ENCODE assay signal across 8 mouse cellular contexts in genomic region chr11:79224562-79225280, GRCm38 (mm10). TPM values are rescaled to one million over a fixed set of nuclear protein-coding genes. Genes with fewer than 3 reads are reported as not detected.
DNase-seq lines count a peak whose midpoint lies in the region; ATAC-seq and TF ChIP-seq lines count a peak whose summit lies in the region.

No protein-coding gene starts in this region.

- no peaks in the 10 kb centered on the region for H3K9me3 ChIP-seq in E14TG2a.4 (ENCODE audit: low read length)
- H3K9me3 ChIP-seq in forebrain, embryonic 12.5 days, result no peaks in the 10 kb centered on the region
- H3K9me3 ChIP-seq in heart, postnatal 0 days (replicated peaks; ENCODE audit: control insufficient read depth, low read length), result no peaks in the 10 kb centered on the region
- H3K9me3 ChIP-seq in neural tube, embryonic 14.5 days (ENCODE audit: control insufficient read depth, low read length), result no peaks in the 10 kb centered on the region

- TF ChIP-seq EP300 in heart, postnatal 0 days (IDR thresholded peaks at IDR 0.05; ENCODE audit: low read depth), result peak; percentile 74

- peak; percentile 68 for DNase-seq in c-Kit-positive CD71-positive TER-119-negative erythroid progenitor cells, embryonic 14.5 days (ENCODE audit: low read depth)
- DNase-seq in heart, postnatal 0 days (ENCODE audit: low spot score), result peak; percentile 96
- DNase-seq in layer of hippocampus, adult 11-12 months (ENCODE audit: low spot score), result peak; percentile 74
- peak; percentile 87 to 89 for DNase-seq in lung, adult 18-20 months
- DNase-seq in testis, postnatal 10 days (ENCODE audit: low spot score), result peak; percentile 95

- H3K27me3 ChIP-seq in E14TG2a.4 (ENCODE audit: insufficient read depth, low read length), result no peaks in the 10 kb centered on the region
- no peaks in the 10 kb centered on the region for H3K27me3 ChIP-seq in forebrain, embryonic 12.5 days
- no peaks in the 10 kb centered on the region for H3K27me3 ChIP-seq in heart, postnatal 0 days (ENCODE audit: control insufficient read depth, insufficient read depth, low read length)
- no peaks in the 10 kb centered on the region for H3K27me3 ChIP-seq in neural tube, embryonic 14.5 days (ENCODE audit: control insufficient read depth, insufficient read depth, low read length)

- ATAC-seq in forebrain, embryonic 12.5 days (ENCODE audit: low FRiP score), result no peak
- ATAC-seq in heart, postnatal 0 days (ENCODE audit: insufficient read depth, low read depth), result peak; percentile 93
- ATAC-seq in neural tube, embryonic 14.5 days (ENCODE audit: low read depth), result peak; percentile 65; the same call in 1 of the 2 replicates

- no peaks in the 10 kb centered on the region for H3K36me3 ChIP-seq in E14TG2a.4 (ENCODE audit: insufficient read depth, low read length)
- no peaks in the 10 kb centered on the region for H3K36me3 ChIP-seq in forebrain, embryonic 12.5 days (replicated peaks)
- H3K36me3 ChIP-seq in heart, postnatal 0 days (replicated peaks; ENCODE audit: control insufficient read depth, insufficient read depth, low read length), result no peaks in the 10 kb centered on the region
- no peaks in the 10 kb centered on the region for H3K36me3 ChIP-seq in neural tube, embryonic 14.5 days (ENCODE audit: control insufficient read depth, insufficient read depth, low read length)

- no peak overlapping the region for H3K27ac ChIP-seq in forebrain, embryonic 12.5 days
- H3K27ac ChIP-seq in heart, postnatal 0 days (ENCODE audit: low read depth), result peak overlapping the region; percentile 81
- no peak overlapping the region for H3K27ac ChIP-seq in neural tube, embryonic 14.5 days (ENCODE audit: low read depth, low read length)

- H3K4me3 ChIP-seq in E14TG2a.4 (replicated peaks; ENCODE audit: low read length), result peak overlapping the region; percentile 69
- no peak overlapping the region for H3K4me3 ChIP-seq in forebrain, embryonic 12.5 days (replicated peaks)
- no peak overlapping the region for H3K4me3 ChIP-seq in heart, postnatal 0 days (ENCODE audit: low read depth, low read length)
- no peak overlapping the region for H3K4me3 ChIP-seq in neural tube, embryonic 14.5 days (ENCODE audit: low read depth, low read length)

- peaks cover 13% of the 10 kb centered on the region for H3K4me1 ChIP-seq in E14TG2a.4 (replicated peaks; ENCODE audit: low read depth, low read length)
- H3K4me1 ChIP-seq in forebrain, embryonic 12.5 days, result peaks cover 6% of the 10 kb centered on the region
- H3K4me1 ChIP-seq in heart, postnatal 0 days (ENCODE audit: control insufficient read depth, insufficient read depth), result peaks cover 8% of the 10 kb centered on the region; the same call in 1 of the 2 replicates
- no peaks in the 10 kb centered on the region for H3K4me1 ChIP-seq in neural tube, embryonic 14.5 days (ENCODE audit: control insufficient read depth, insufficient read depth, low read length)

- 0 out of 2 replicates have a peak overlapping the region, but pooled peaks have one; percentile 1 for H3K9ac ChIP-seq in forebrain, embryonic 12.5 days
- H3K9ac ChIP-seq in heart, postnatal 0 days (replicated peaks; ENCODE audit: low read depth, low read length), result no peak overlapping the region
- no peak overlapping the region for H3K9ac ChIP-seq in neural tube, embryonic 14.5 days (replicated peaks; ENCODE audit: low read depth, low read length)

- 46% methylated on average over 18 of the region's 18 CpGs for WGBS in forebrain, embryonic 12.5 days
- 30% methylated on average over 18 of the region's 18 CpGs for WGBS in heart, postnatal 0 days
- 44% methylated on average over 18 of the region's 18 CpGs for WGBS in neural tube, embryonic 14.5 days

- H3K4me2 ChIP-seq in forebrain, embryonic 12.5 days, result no peak overlapping the region
- no peak overlapping the region for H3K4me2 ChIP-seq in heart, postnatal 0 days (ENCODE audit: low read depth, low read length)
- H3K4me2 ChIP-seq in neural tube, embryonic 14.5 days (ENCODE audit: low read depth, low read length), result no peak overlapping the region

- peak; percentile 93 for TF ChIP-seq CTCF in E14TG2a.4 (conservative IDR thresholded peaks at IDR 0.05; ENCODE audit: low read length)
- peak; percentile 98 for TF ChIP-seq CTCF in heart, postnatal 0 days (IDR thresholded peaks at IDR 0.05; ENCODE audit: low read depth)

RNA-seq across cellular contexts. Expression of gene Wsb1, which starts 29.8 kb away (rescaled TPM):
- 457 and 459 TPM in 2 replicates for polyA plus RNA-seq in forebrain, embryonic 12.5 days (2016; fragmentation: Nextera tagmentation; extraction: Ambion mirVana)
- total RNA-seq in heart, postnatal 0 days (2014; rRNA removed; ENCODE audit: low replicate concordance), result 60.4 and 73.2 TPM in 2 replicates
- 63.9 and 64.5 TPM in 2 replicates for polyA plus RNA-seq in heart, postnatal 0 days (2015; fragmentation: Nextera tagmentation; extraction: Ambion mirVana)
- polyA plus RNA-seq in neural tube, embryonic 14.5 days (2014; fragmentation: Nextera tagmentation; extraction: Ambion mirVana), result 684 and 720 TPM in 2 replicates
